Mouse (Mus musculus): ENCODE measurements around the gene Mfsd5.

Mfsd5 gene

GRCm38 (mm10) chr15:102282463-102283292, 3.4 kb downstream of the Mfsd5 start:
- DNase-seq: no peak

- DNase-seq: no peak
Measured at GRCm38 (mm10) chr15:102283648-102284047, 4.4 kb downstream of the Mfsd5 start.

GRCm38 (mm10) chr15:102287395-102287794, 8.1 kb downstream of the Mfsd5 start:
- DNase-seq: no peak

GRCm38 (mm10) chr15:102295633-102296367, 16.5 kb downstream of the Mfsd5 start, which contains the start of gene Espl1:
Gene Espl1 (plus strand): TSS chr15:102296266.
- peak; percentile 92 for DNase-seq

- no peak for DNase-seq
Measured at GRCm38 (mm10) chr15:102296368-102297006, 17.2 kb downstream of the Mfsd5 start.

- DNase-seq: no peak
Measured at GRCm38 (mm10) chr15:102302542-102302941, 23.3 kb downstream of the Mfsd5 start.

GRCm38 (mm10) chr15:102308717-102309116, 29.5 kb downstream of the Mfsd5 start:
- no peak for DNase-seq

- no peak for DNase-seq
Measured at GRCm38 (mm10) chr15:102310074-102310845, 31.0 kb downstream of the Mfsd5 start.

GRCm38 (mm10) chr15:102311489-102311888, 32.2 kb downstream of the Mfsd5 start:
- no peak for DNase-seq

- DNase-seq: no peak
Measured at GRCm38 (mm10) chr15:102315292-102315691, 36.0 kb downstream of the Mfsd5 start.

- DNase-seq: peak; percentile 42
Measured at GRCm38 (mm10) chr15:102316263-102316662, 37.0 kb downstream of the Mfsd5 start.

GRCm38 (mm10) chr15:102324654-102325473, 45.6 kb downstream of the Mfsd5 start:
- no peak for DNase-seq

- DNase-seq: peak; percentile 86
Measured at GRCm38 (mm10) chr15:102326022-102326576, 46.8 kb downstream of the Mfsd5 start, which contains the start of gene Pfdn5. Gene Pfdn5 (plus strand): TSS chr15:102326116.

GRCm38 (mm10) chr15:102326892-102327291, 47.6 kb downstream of the Mfsd5 start:
- DNase-seq: no peak

Data from right cerebral cortex, postnatal 4 days (tissue).